Comparison of ENCODE assay signal across 9 mouse cellular contexts in the genomic region with DNA sequence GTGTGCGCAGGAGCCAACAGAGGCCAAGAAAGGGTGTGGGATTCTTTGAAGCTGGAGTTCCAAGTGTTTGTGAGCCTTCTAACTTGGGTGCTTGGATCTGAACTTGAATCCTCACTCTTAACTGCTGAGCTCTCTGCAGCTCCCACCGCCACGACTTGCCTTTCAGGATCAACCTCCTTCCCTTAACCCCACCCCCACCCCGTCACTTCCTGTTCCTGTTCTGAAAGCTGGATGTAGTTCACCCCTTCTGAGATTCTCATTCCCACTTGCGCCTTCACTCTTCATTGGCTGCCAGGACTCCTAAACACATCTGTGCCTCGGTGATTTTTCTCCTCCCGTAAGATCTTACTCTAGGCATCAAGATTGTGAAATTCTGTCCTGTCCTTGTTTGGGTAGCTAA. TPM values are rescaled to one million over a fixed set of nuclear protein-coding genes. Genes with fewer than 3 reads are reported as not detected.
DNase-seq lines count a peak whose midpoint lies in the region; ATAC-seq and TF ChIP-seq lines count a peak whose summit lies in the region.
"Had no signal": no experiment of that assay in that cellular context is flagged by ENCODE, and none has a peak within 500 bp of the region (broad histone marks: within the 10 kb centered on the region; RNA-seq: fewer than 3 reads in every experiment).

No protein-coding gene starts in this region.

- no peak for DNase-seq in kidney, postnatal 10 days
- DNase-seq in 416B (ENCODE audit: low read depth) (peak; percentile 18), CH12.LX (ENCODE audit: extremely low read depth) (peak; percentile 21)
- DNase-seq in intestine, embryonic 14.5 days (ENCODE audit: low spot score), result no peak
- no peak for DNase-seq in forebrain, embryonic 10.5 days (ENCODE audit: extremely low spot score, low spot score)
- DNase-seq: gastrocnemius, postnatal 10 days had no signal

- H3K4me2 ChIP-seq in kidney, embryonic 15.5 days, result 0 out of 2 replicates have a peak overlapping the region, but pooled peaks have one; percentile 57
- no peak overlapping the region for H3K4me2 ChIP-seq in CH12.LX (ENCODE audit: insufficient read depth, low read depth, poor library complexity, severe bottlenecking)
- H3K4me2 ChIP-seq in intestine, embryonic 14.5 days (ENCODE audit: low read length), result no peak overlapping the region

- no peaks in the 10 kb centered on the region for H3K36me3 ChIP-seq in kidney, embryonic 15.5 days
- H3K36me3 ChIP-seq in CH12.LX (replicated peaks in 1 of 2; ENCODE audit: control insufficient read depth in 1 of 2, insufficient read depth in 1 of 2, low read length in 1 of 2), result no peaks in the 10 kb centered on the region
- H3K36me3 ChIP-seq in intestine, embryonic 14.5 days (ENCODE audit: control insufficient read depth, insufficient read depth, low read length), result no peaks in the 10 kb centered on the region
- no peaks in the 10 kb centered on the region for H3K36me3 ChIP-seq in forebrain, embryonic 10.5 days (replicated peaks)
- H3K36me3 ChIP-seq: liver, embryonic 15.5 days had no signal

- TF ChIP-seq EP300 in CH12.LX (IDR thresholded peaks at IDR 0.05; ENCODE audit: low read length), result no peak

- peak overlapping the region; percentile 74 for H3K27ac ChIP-seq in kidney, embryonic 15.5 days
- H3K27ac ChIP-seq in CH12.LX (ENCODE audit: insufficient read depth, low read depth), result no peak overlapping the region
- 0 out of 2 replicates have a peak overlapping the region, but pooled peaks have one; percentile 48 for H3K27ac ChIP-seq in intestine, embryonic 14.5 days (ENCODE audit: low read depth)
- H3K27ac ChIP-seq in forebrain, embryonic 10.5 days, result no peak overlapping the region
- H3K27ac ChIP-seq: liver, embryonic 15.5 days had no signal

- H3K9ac ChIP-seq in kidney, embryonic 15.5 days, result no peak overlapping the region
- no peak overlapping the region for H3K9ac ChIP-seq in CH12.LX (ENCODE audit: insufficient read depth, low read depth)
- H3K9ac ChIP-seq in intestine, embryonic 14.5 days (ENCODE audit: low read length), result no peak overlapping the region
- H3K9ac ChIP-seq: liver, embryonic 15.5 days had no signal

- WGBS in kidney, embryonic 15.5 days, result 69% methylated on average over 7 of the region's 7 CpGs
- 74% methylated on average over 7 of the region's 7 CpGs for WGBS in intestine, embryonic 14.5 days
- WGBS in forebrain, embryonic 10.5 days, result 85% methylated on average over 7 of the region's 7 CpGs

- H3K9me3 ChIP-seq in kidney, embryonic 15.5 days (replicated peaks), result no peaks in the 10 kb centered on the region
- no peaks in the 10 kb centered on the region for H3K9me3 ChIP-seq in CH12.LX (replicated peaks; ENCODE audit: low read length)
- no peaks in the 10 kb centered on the region for H3K9me3 ChIP-seq in intestine, embryonic 14.5 days (ENCODE audit: control insufficient read depth, low read length)
- no peaks in the 10 kb centered on the region for H3K9me3 ChIP-seq in forebrain, embryonic 10.5 days
- H3K9me3 ChIP-seq: liver, embryonic 15.5 days had no signal

- TF ChIP-seq POLR2A in CH12.LX (IDR thresholded peaks at IDR 0.05; ENCODE audit: low read depth, low read length), result no peak

- no peaks in the 10 kb centered on the region for H3K27me3 ChIP-seq in kidney, embryonic 15.5 days
- no peaks in the 10 kb centered on the region for H3K27me3 ChIP-seq in CH12.LX (replicated peaks)
- H3K27me3 ChIP-seq in intestine, embryonic 14.5 days (replicated peaks; ENCODE audit: control insufficient read depth, insufficient read depth, low read length), result no peaks in the 10 kb centered on the region
- H3K27me3 ChIP-seq in forebrain, embryonic 10.5 days (ENCODE audit: poor library complexity, severe bottlenecking), result peaks cover 10% of the 10 kb centered on the region

- H3K4me1 ChIP-seq in kidney, embryonic 15.5 days, result peaks cover 27% of the 10 kb centered on the region
- H3K4me1 ChIP-seq in CH12.LX (ENCODE audit: control insufficient read depth in 1 of 2, insufficient read depth in 2 of 2), result peaks cover 12 to 54% of the 10 kb centered on the region in 2 experiments
- peaks cover 20% of the 10 kb centered on the region; the same call in 1 of the 2 replicates for H3K4me1 ChIP-seq in intestine, embryonic 14.5 days (replicated peaks; ENCODE audit: control insufficient read depth, insufficient read depth, low read length)
- peaks cover 21% of the 10 kb centered on the region for H3K4me1 ChIP-seq in forebrain, embryonic 10.5 days
- H3K4me1 ChIP-seq: liver, embryonic 15.5 days had no signal

- in situ Hi-C loops in CH12.LX (cut with MboI; ENCODE audit: low pct_ligation_motif_present, low pct_unique_long_range_greater_than_20kb, low sequenced_read_pairs), result loop anchor here (5.0 to 25.0 kb wide), 3 partner anchors 118 to 413 kb away; no protein-coding TSS in a partner anchor

- no peak for TF ChIP-seq RAD21 in CH12.LX (IDR thresholded peaks at IDR 0.05; ENCODE audit: low read depth, low read length)

- TF ChIP-seq CTCF in CH12.LX (conservative IDR thresholded peaks at IDR 0.05 in 1 of 2, IDR thresholded peaks at IDR 0.05 in 1 of 2; ENCODE audit: low read depth in 2 of 2, low read length in 2 of 2), result no peak

- dilution Hi-C loops in CH12.LX (cut with MboI; ENCODE audit: extremely low pct_ligation_motif_present, extremely low pct_unique_long_range_greater_than_20kb, low sequenced_read_pairs), result no loop called here

- ATAC-seq in kidney, embryonic 15.5 days (replicated peaks; ENCODE audit: low FRiP score), result no peak
- ATAC-seq in intestine, embryonic 14.5 days (replicated peaks; ENCODE audit: low FRiP score, low TSS enrichment, low read depth), result no peak
- ATAC-seq in granulocyte monocyte progenitor cell, adult 5-6 weeks (replicated peaks; ENCODE audit: poor library complexity, severe bottlenecking), result no peak; the same call in 1 of the 2 replicates

- H3K79me2 ChIP-seq in CH12.LX (replicated peaks; ENCODE audit: control insufficient read depth, extremely low read depth, insufficient read depth, poor library complexity, severe bottlenecking), result no peaks in the 10 kb centered on the region

- no peak overlapping the region for H3K4me3 ChIP-seq in kidney, embryonic 15.5 days (replicated peaks)
- H3K4me3 ChIP-seq in CH12.LX (replicated peaks in 1 of 3; ENCODE audit: low read depth in 2 of 3, low read length in 2 of 3, poor library complexity in 1 of 3), result no peak overlapping the region
- no peak overlapping the region for H3K4me3 ChIP-seq in intestine, embryonic 14.5 days (ENCODE audit: low read depth, low read length)
- H3K4me3 ChIP-seq in forebrain, embryonic 10.5 days, result no peak overlapping the region
- H3K4me3 ChIP-seq: liver, embryonic 15.5 days had no signal

TF ChIP-seq in CH12.LX, 34 proteins besides CTCF, POLR2A, EP300 and RAD21:
- no peak for TF ChIP-seq MXI1 (IDR thresholded peaks at IDR 0.05; ENCODE audit: low read depth, low read length)
- no peak for TF ChIP-seq IRF4 (IDR thresholded peaks at IDR 0.05; ENCODE audit: low read depth, low read length)
- no peak for TF ChIP-seq TBP (conservative IDR thresholded peaks at IDR 0.05; ENCODE audit: low read depth, low read length)
- no peak for TF ChIP-seq MYC (IDR thresholded peaks at IDR 0.05; ENCODE audit: low read depth, low read length)
- 0 out of 2 replicates have a peak, but pooled peaks have one; percentile 30 for TF ChIP-seq ELF1 (IDR thresholded peaks at IDR 0.05; ENCODE audit: low read depth, low read length)
- no peak for TF ChIP-seq MAFK (IDR thresholded peaks at IDR 0.05; ENCODE audit: insufficient replicate concordance, low read length)
- TF ChIP-seq POLR2AphosphoS2 (IDR thresholded peaks at IDR 0.05; ENCODE audit: low read depth, low read length), result no peak
- TF ChIP-seq USF1 (IDR thresholded peaks at IDR 0.05; ENCODE audit: low read depth, low read length), result no peak
TF ChIP-seq in CH12.LX: peak in this region for 1.

RNA-seq across cellular contexts. Expression of a gene that starts 43.1 kb away (rescaled TPM):
- 22.8 and 27.8 TPM in 2 replicates for polyA plus RNA-seq in kidney, embryonic 15.5 days (2015; fragmentation: Nextera tagmentation; extraction: Ambion mirVana)
- 0.17 and 0.25 TPM in 2 replicates for total RNA-seq in CH12.LX (2012; rRNA removed)
- 0.04 TPM in 1 of 2 replicates, not detected in the other for total RNA-seq in CH12.LX (2014; rRNA removed)
- 0.40 TPM in 1 of 2 replicates, not detected in the other for polyA plus RNA-seq in CH12.LX (2012; ENCODE audit: insufficient read length, low read depth)
- 27.7 and 28.2 TPM in 2 replicates for polyA plus RNA-seq in intestine, embryonic 14.5 days (2014; fragmentation: Nextera tagmentation; extraction: Ambion mirVana)
- not detected in 2 replicates for total RNA-seq in granulocyte monocyte progenitor cell, adult 5-6 weeks (2014; fragmentation: Nextera tagmentation)
- not detected in 2 replicates for total RNA-seq in granulocyte monocyte progenitor cell, adult 5-6 weeks (2017)
- 15.4 and 18.3 TPM in 2 replicates for polyA plus RNA-seq in forebrain, embryonic 10.5 days (2016; fragmentation: Nextera tagmentation; extraction: Ambion mirVana)

Comparison
In these comparisons a context has a peak if more than half of its experiments do, and no peak if none do; other contexts are left out.
1. H3K27ac ChIP-seq: peak in kidney, embryonic 15.5 days (single experiment) and intestine, embryonic 14.5 days (single experiment); none in CH12.LX (single experiment) and forebrain, embryonic 10.5 days (single experiment).
2. DNase-seq: peak in 416B (single experiment) and CH12.LX (single experiment); none in kidney, postnatal 10 days (single experiment), intestine, embryonic 14.5 days (single experiment) and forebrain, embryonic 10.5 days (single experiment).
3. RNA of a gene that starts 43.1 kb away (polyA plus RNA-seq): 27.7 to 28.2 TPM in intestine, embryonic 14.5 days, 22.8 to 27.8 TPM in kidney, embryonic 15.5 days and 15.4 to 18.3 TPM in forebrain, embryonic 10.5 days; 0.40 TPM in CH12.LX; every median in the first group is over 10 times any median in the second.